Mouse (Mus musculus): ENCODE data around the gene Ak1. TPM values are rescaled to one million over a fixed set of nuclear protein-coding genes. Genes with fewer than 3 reads are reported as not detected.

Ak1 gene
- polyA plus RNA-seq, 1 experiment from 2014 or later = 25.5 TPM

- Histone ChIP-seq H3K27me3 (ENCODE audit: control insufficient read depth, insufficient read depth, low read length) (no peaks in the 10 kb centered on the region), H3K36me3 (ENCODE audit: control insufficient read depth, insufficient read depth, low read length) (peaks cover 24% of the 10 kb centered on the region; the same call in 1 of the 2 replicates), H3K9me3 (ENCODE audit: control insufficient read depth, low read length) (no peaks in the 10 kb centered on the region), H3K9ac (ENCODE audit: low read depth, low read length) (no peak overlapping the region), H3K4me1 (ENCODE audit: control insufficient read depth, insufficient read depth, low read length) (0 out of 2 replicates have a peak, but pooled peaks cover 3% of the 10 kb centered on the region), H3K4me2 (replicated peaks; ENCODE audit: low read depth, low read length) (no peak overlapping the region), H3K27ac (ENCODE audit: low read depth, low read length) (no peak overlapping the region), H3K4me3 (ENCODE audit: low read length) (no peak overlapping the region)
- WGBS = 82% methylated on average over 5 of the region's 5 CpGs
- ATAC-seq (ENCODE audit: low FRiP score, low TSS enrichment) = no peak
These were observed 24.3 kb upstream of the Ak1 start for GRCm38 (mm10) chr2:32597248-32597647.

- H3K36me3 ChIP-seq (ENCODE audit: control insufficient read depth, insufficient read depth, low read length) = peaks cover 24% of the 10 kb centered on the region; the same call in 1 of the 2 replicates
- H3K4me1 ChIP-seq (ENCODE audit: control insufficient read depth, insufficient read depth, low read length) = 0 out of 2 replicates have a peak, but pooled peaks cover 3% of the 10 kb centered on the region
- ATAC-seq (ENCODE audit: low FRiP score, low TSS enrichment) = no peak
- no peak overlapping the region for H3K4me3 ChIP-seq (ENCODE audit: low read length)
- H3K9ac ChIP-seq (ENCODE audit: low read depth, low read length) = no peak overlapping the region
- H3K27ac ChIP-seq (ENCODE audit: low read depth, low read length) = no peak overlapping the region
- 94% methylated on average over 5 of the region's 5 CpGs for WGBS
- H3K9me3 ChIP-seq (ENCODE audit: control insufficient read depth, low read length) = no peaks in the 10 kb centered on the region
- H3K27me3 ChIP-seq (ENCODE audit: control insufficient read depth, insufficient read depth, low read length) = no peaks in the 10 kb centered on the region
- no peak overlapping the region for H3K4me2 ChIP-seq (replicated peaks; ENCODE audit: low read depth, low read length)
These were observed 23.9 kb upstream of the Ak1 start for GRCm38 (mm10) chr2:32597699-32598098.

- no peak overlapping the region for H3K27ac ChIP-seq (ENCODE audit: low read depth, low read length)
These were observed 23.1 kb upstream of the Ak1 start for GRCm38 (mm10) chr2:32598506-32598905.

GRCm38 (mm10) chr2:32599409-32599808 lies 22.1 kb upstream of the Ak1 start, which contains the start of gene St6galnac6:
Gene St6galnac6, plus strand, starts transcription at chr2:32599709.
- Histone ChIP-seq H3K27me3 (ENCODE audit: control insufficient read depth, insufficient read depth, low read length) (no peaks in the 10 kb centered on the region), H3K27ac (ENCODE audit: low read depth, low read length) (no peak within 1 kb of the TSS), H3K36me3 (ENCODE audit: control insufficient read depth, insufficient read depth, low read length) (peaks cover 18% of the 10 kb centered on the region; the same call in 1 of the 2 replicates), H3K4me3 (ENCODE audit: low read length) (no peak within 1 kb of the TSS), H3K9ac (ENCODE audit: low read depth, low read length) (no peak within 1 kb of the TSS), H3K9me3 (ENCODE audit: control insufficient read depth, low read length) (no peaks in the 10 kb centered on the region), H3K4me1 (ENCODE audit: control insufficient read depth, insufficient read depth, low read length) (0 out of 2 replicates have a peak, but pooled peaks cover 3% of the 10 kb centered on the region), H3K4me2 (replicated peaks; ENCODE audit: low read depth, low read length) (no peak within 1 kb of the TSS)
- WGBS = 91% methylated on average over 3 of the region's 3 CpGs
- ATAC-seq (ENCODE audit: low FRiP score, low TSS enrichment) = no peak

More at GRCm38 (mm10) chr2:32598506-32598905, 23.1 kb upstream of the Ak1 start:
- Histone ChIP-seq H3K27me3 (ENCODE audit: control insufficient read depth, insufficient read depth, low read length) (no peaks in the 10 kb centered on the region), H3K4me2 (replicated peaks; ENCODE audit: low read depth, low read length) (no peak overlapping the region), H3K9ac (ENCODE audit: low read depth, low read length) (no peak overlapping the region), H3K4me3 (ENCODE audit: low read length) (no peak overlapping the region), H3K36me3 (ENCODE audit: control insufficient read depth, insufficient read depth, low read length) (peaks cover 24% of the 10 kb centered on the region; the same call in 1 of the 2 replicates), H3K4me1 (ENCODE audit: control insufficient read depth, insufficient read depth, low read length) (0 out of 2 replicates have a peak, but pooled peaks cover 3% of the 10 kb centered on the region), H3K9me3 (ENCODE audit: control insufficient read depth, low read length) (no peaks in the 10 kb centered on the region)
- WGBS = 83% methylated on average over 8 of the region's 8 CpGs
- no peak for ATAC-seq (ENCODE audit: low FRiP score, low TSS enrichment)

- no peak overlapping the region for H3K27ac ChIP-seq (ENCODE audit: low read depth, low read length)
- H3K4me3 ChIP-seq (ENCODE audit: low read length) = no peak overlapping the region
- H3K4me2 ChIP-seq (replicated peaks; ENCODE audit: low read depth, low read length) = no peak overlapping the region
- 0 out of 2 replicates have a peak, but pooled peaks cover 3% of the 10 kb centered on the region for H3K4me1 ChIP-seq (ENCODE audit: control insufficient read depth, insufficient read depth, low read length)
- peaks cover 13% of the 10 kb centered on the region; the same call in 1 of the 2 replicates for H3K36me3 ChIP-seq (ENCODE audit: control insufficient read depth, insufficient read depth, low read length)
- no peak overlapping the region for H3K9ac ChIP-seq (ENCODE audit: low read depth, low read length)
- H3K9me3 ChIP-seq (ENCODE audit: control insufficient read depth, low read length) = no peaks in the 10 kb centered on the region
- no peaks in the 10 kb centered on the region for H3K27me3 ChIP-seq (ENCODE audit: control insufficient read depth, insufficient read depth, low read length)
- 56% methylated on average over 7 of the region's 8 CpGs for WGBS
- 0 out of 2 replicates have a peak, but pooled peaks have one; percentile 36 for ATAC-seq (ENCODE audit: low FRiP score, low TSS enrichment)
These were observed 20.0 kb upstream of the Ak1 start for GRCm38 (mm10) chr2:32601417-32602065.

GRCm38 (mm10) chr2:32602600-32603054 lies 18.9 kb upstream of the Ak1 start:
- 0 out of 2 replicates have a peak overlapping the region, but pooled peaks have one; percentile 24 for H3K9ac ChIP-seq (ENCODE audit: low read depth, low read length)

GRCm38 (mm10) chr2:32604631-32605030 lies 16.9 kb upstream of the Ak1 start:
- H3K4me1 ChIP-seq (ENCODE audit: control insufficient read depth, insufficient read depth, low read length) = peaks cover 21% of the 10 kb centered on the region
- H3K4me3 ChIP-seq (ENCODE audit: low read length) = no peak overlapping the region
- H3K27me3 ChIP-seq (ENCODE audit: control insufficient read depth, insufficient read depth, low read length) = no peaks in the 10 kb centered on the region
- H3K9me3 ChIP-seq (ENCODE audit: control insufficient read depth, low read length) = no peaks in the 10 kb centered on the region
- no peak overlapping the region for H3K4me2 ChIP-seq (replicated peaks; ENCODE audit: low read depth, low read length)
- H3K9ac ChIP-seq (ENCODE audit: low read depth, low read length) = no peak overlapping the region
- WGBS = 50% methylated on average over 10 of the region's 10 CpGs
- no peaks in the 10 kb centered on the region for H3K36me3 ChIP-seq (ENCODE audit: control insufficient read depth, insufficient read depth, low read length)
- ATAC-seq (ENCODE audit: low FRiP score, low TSS enrichment) = no peak
- H3K27ac ChIP-seq (ENCODE audit: low read depth, low read length) = no peak overlapping the region

More at GRCm38 (mm10) chr2:32602600-32603054, 18.9 kb upstream of the Ak1 start:
- no peaks in the 10 kb centered on the region for H3K27me3 ChIP-seq (ENCODE audit: control insufficient read depth, insufficient read depth, low read length)
- H3K4me2 ChIP-seq (replicated peaks; ENCODE audit: low read depth, low read length) = peak overlapping the region; percentile 49
- peak overlapping the region; percentile 63; the same call in 1 of the 2 replicates for H3K27ac ChIP-seq (ENCODE audit: low read depth, low read length)
- H3K36me3 ChIP-seq (ENCODE audit: control insufficient read depth, insufficient read depth, low read length) = peaks cover 3% of the 10 kb centered on the region; the same call in 1 of the 2 replicates
- H3K4me3 ChIP-seq (ENCODE audit: low read length) = peak overlapping the region; percentile 36
- no peaks in the 10 kb centered on the region for H3K9me3 ChIP-seq (ENCODE audit: control insufficient read depth, low read length)
- H3K4me1 ChIP-seq (ENCODE audit: control insufficient read depth, insufficient read depth, low read length) = peaks cover 4% of the 10 kb centered on the region; the same call in 1 of the 2 replicates
- WGBS = 1% methylated on average over 11 of the region's 11 CpGs
- ATAC-seq (ENCODE audit: low FRiP score, low TSS enrichment) = peak; percentile 68

GRCm38 (mm10) chr2:32606161-32607142 lies 15.1 kb upstream of the Ak1 start:
- ATAC-seq (ENCODE audit: low FRiP score, low TSS enrichment) = peak; percentile 78
- Histone ChIP-seq H3K36me3 (ENCODE audit: control insufficient read depth, insufficient read depth, low read length) (no peaks in the 10 kb centered on the region), H3K4me3 (ENCODE audit: low read length) (peak overlapping the region; percentile 61), H3K27me3 (ENCODE audit: control insufficient read depth, insufficient read depth, low read length) (no peaks in the 10 kb centered on the region), H3K9ac (ENCODE audit: low read depth, low read length) (peak overlapping the region; percentile 74), H3K9me3 (ENCODE audit: control insufficient read depth, low read length) (no peaks in the 10 kb centered on the region), H3K27ac (ENCODE audit: low read depth, low read length) (peak overlapping the region; percentile 48; the same call in 1 of the 2 replicates), H3K4me2 (replicated peaks; ENCODE audit: low read depth, low read length) (peak overlapping the region; percentile 77), H3K4me1 (ENCODE audit: control insufficient read depth, insufficient read depth, low read length) (peaks cover 25% of the 10 kb centered on the region)
- 13% methylated on average over 48 of the region's 55 CpGs for WGBS
